22 mouse cellular contexts compared by ENCODE assay signal in the genomic region with DNA sequence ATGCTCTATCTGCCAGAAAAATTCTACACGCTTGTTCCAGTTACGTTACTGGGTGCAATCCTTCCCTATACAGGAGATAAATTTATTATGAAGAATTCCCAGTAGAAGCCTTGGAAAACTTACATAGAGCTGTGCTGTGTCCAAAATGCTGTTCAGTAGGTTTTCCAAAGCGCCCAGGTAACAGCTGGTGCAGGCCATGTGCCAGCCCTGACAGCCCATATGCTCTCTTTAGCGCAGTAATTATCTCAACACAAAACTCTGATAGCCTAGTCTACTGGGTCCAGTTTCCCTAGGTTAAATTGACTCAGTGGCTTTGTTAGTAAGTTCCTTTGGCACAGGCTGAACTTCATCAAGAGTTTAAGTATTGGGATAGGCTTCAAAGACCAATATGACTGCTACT.
A peak's percentile ranks its signal among the peaks of the same experiment; 100 is the strongest.
DNase-seq lines count a peak whose midpoint lies in the region; ATAC-seq and TF ChIP-seq lines count a peak whose summit lies in the region.
"Had no signal": no experiment of that assay in that cellular context is flagged by ENCODE, and none has a peak within 500 bp of the region (broad histone marks: within the 10 kb centered on the region; RNA-seq: fewer than 3 reads in every experiment).

No protein-coding gene starts in this region.

- no peaks in the 10 kb centered on the region for H3K9me3 ChIP-seq in forebrain, embryonic 16.5 days (ENCODE audit: control insufficient read depth, low read length)
- H3K9me3 ChIP-seq in forebrain, embryonic 10.5 days: no peaks in the 10 kb centered on the region
- H3K9me3 ChIP-seq in midbrain, postnatal 0 days (ENCODE audit: low read length): no peaks in the 10 kb centered on the region
- H3K9me3 ChIP-seq in midbrain, embryonic 14.5 days (ENCODE audit: control insufficient read depth, low read length): no peaks in the 10 kb centered on the region
- H3K9me3 ChIP-seq in heart, embryonic 10.5 days: no peaks in the 10 kb centered on the region
- H3K9me3 ChIP-seq: embryonic facial prominence, embryonic 10.5 days; heart, embryonic 13.5 days; limb, embryonic 10.5 days; midbrain, embryonic 13.5 days had no signal

- H3K27me3 ChIP-seq in forebrain, embryonic 16.5 days (replicated peaks; ENCODE audit: control insufficient read depth, insufficient read depth, low read length): no peaks in the 10 kb centered on the region
- H3K27me3 ChIP-seq in forebrain, embryonic 10.5 days (ENCODE audit: poor library complexity, severe bottlenecking): no peaks in the 10 kb centered on the region
- H3K27me3 ChIP-seq in midbrain, postnatal 0 days (ENCODE audit: insufficient read depth, low read length): no peaks in the 10 kb centered on the region
- no peaks in the 10 kb centered on the region for H3K27me3 ChIP-seq in midbrain, embryonic 14.5 days (ENCODE audit: control insufficient read depth, insufficient read depth, low read length)
- H3K27me3 ChIP-seq in heart, embryonic 10.5 days (ENCODE audit: insufficient read depth, poor library complexity, severe bottlenecking): no peaks in the 10 kb centered on the region
- H3K27me3 ChIP-seq: heart, embryonic 13.5 days; midbrain, embryonic 13.5 days had no signal

- H3K4me2 ChIP-seq in forebrain, embryonic 16.5 days (ENCODE audit: low read length): no peak overlapping the region
- no peak overlapping the region for H3K4me2 ChIP-seq in midbrain, postnatal 0 days (ENCODE audit: low read depth, low read length, poor library complexity, severe bottlenecking)
- H3K4me2 ChIP-seq in midbrain, embryonic 14.5 days (ENCODE audit: low read length): no peak overlapping the region
- H3K4me2 ChIP-seq: heart, embryonic 13.5 days; midbrain, embryonic 13.5 days had no signal

- TF ChIP-seq CTCF in midbrain, postnatal 0 days (IDR thresholded peaks at IDR 0.05): no peak

- H3K27ac ChIP-seq in forebrain, embryonic 16.5 days (ENCODE audit: low read length): no peak overlapping the region
- no peak overlapping the region for H3K27ac ChIP-seq in forebrain, embryonic 10.5 days
- no peak overlapping the region for H3K27ac ChIP-seq in midbrain, postnatal 0 days (ENCODE audit: low read depth, low read length)
- H3K27ac ChIP-seq in midbrain, embryonic 14.5 days (replicated peaks; ENCODE audit: low read depth, low read length): no peak overlapping the region
- no peak overlapping the region for H3K27ac ChIP-seq in heart, embryonic 10.5 days
- H3K27ac ChIP-seq: embryonic facial prominence, embryonic 10.5 days; heart, embryonic 13.5 days; layer of hippocampus, adult 2 months; left cerebral cortex, adult 2 months; limb, embryonic 10.5 days; midbrain, embryonic 13.5 days; stomach, postnatal 0 days had no signal

- no peaks in the 10 kb centered on the region for H3K36me3 ChIP-seq in forebrain, embryonic 16.5 days (ENCODE audit: control insufficient read depth, insufficient read depth)
- H3K36me3 ChIP-seq in forebrain, embryonic 10.5 days (replicated peaks): no peaks in the 10 kb centered on the region
- H3K36me3 ChIP-seq in midbrain, postnatal 0 days (ENCODE audit: insufficient read depth, low read length): no peaks in the 10 kb centered on the region
- no peaks in the 10 kb centered on the region for H3K36me3 ChIP-seq in midbrain, embryonic 14.5 days (ENCODE audit: control insufficient read depth, insufficient read depth, low read length)
- no peaks in the 10 kb centered on the region for H3K36me3 ChIP-seq in heart, embryonic 10.5 days
- H3K36me3 ChIP-seq: embryonic facial prominence, embryonic 10.5 days; heart, embryonic 13.5 days; limb, embryonic 10.5 days; midbrain, embryonic 13.5 days had no signal

- no peak for DNase-seq in forebrain, embryonic 10.5 days (ENCODE audit: extremely low spot score, low spot score)
- peak; percentile 58 for DNase-seq in midbrain, postnatal 0 days (ENCODE audit: low spot score)
- no peak for DNase-seq in midbrain, embryonic 14.5 days
- DNase-seq in cerebellum, postnatal 10 days: peak; percentile 81 to 89
- DNase-seq in heart, embryonic 10.5 days (ENCODE audit: low spot score): no peak
- DNase-seq in testis, postnatal 10 days (ENCODE audit: low spot score): no peak
- DNase-seq: adrenal gland, adult 2 months; gastrocnemius, postnatal 10 days; heart, adult 11 months; kidney, adult 8-10 months; kidney, postnatal 14 days; liver, postnatal 0 days; lung, postnatal 14 days had no signal

- peaks cover 14% of the 10 kb centered on the region for H3K4me1 ChIP-seq in forebrain, embryonic 16.5 days (replicated peaks; ENCODE audit: control insufficient read depth, insufficient read depth, low read length)
- peaks cover 29% of the 10 kb centered on the region for H3K4me1 ChIP-seq in forebrain, embryonic 10.5 days
- no peaks in the 10 kb centered on the region for H3K4me1 ChIP-seq in midbrain, postnatal 0 days (ENCODE audit: insufficient read depth, low read length)
- H3K4me1 ChIP-seq in midbrain, embryonic 14.5 days (ENCODE audit: control insufficient read depth, insufficient read depth, low read length): peaks cover 6% of the 10 kb centered on the region
- no peaks in the 10 kb centered on the region for H3K4me1 ChIP-seq in heart, embryonic 10.5 days
- H3K4me1 ChIP-seq: heart, embryonic 13.5 days; limb, embryonic 10.5 days had no signal

- H3K4me3 ChIP-seq in forebrain, embryonic 16.5 days (replicated peaks; ENCODE audit: low read length): no peak overlapping the region
- no peak overlapping the region for H3K4me3 ChIP-seq in forebrain, embryonic 10.5 days
- H3K4me3 ChIP-seq in midbrain, postnatal 0 days (ENCODE audit: low read depth, low read length): no peak overlapping the region
- H3K4me3 ChIP-seq in midbrain, embryonic 14.5 days (replicated peaks; ENCODE audit: low read depth, low read length): no peak overlapping the region
- H3K4me3 ChIP-seq in heart, embryonic 10.5 days: no peak overlapping the region
- H3K4me3 ChIP-seq: embryonic facial prominence, embryonic 10.5 days; heart, embryonic 13.5 days; layer of hippocampus, adult 2 months; left cerebral cortex, adult 2 months; limb, embryonic 10.5 days; midbrain, embryonic 13.5 days; myocyte had no signal

- ATAC-seq in forebrain, embryonic 16.5 days: peak; percentile 80
- no peak for ATAC-seq in midbrain, postnatal 0 days (ENCODE audit: low FRiP score)
- no peak for ATAC-seq in midbrain, embryonic 14.5 days (ENCODE audit: low FRiP score, low TSS enrichment)
- ATAC-seq: liver, postnatal 0 days; midbrain, embryonic 13.5 days had no signal

- no peak overlapping the region for H3K9ac ChIP-seq in forebrain, embryonic 16.5 days (replicated peaks; ENCODE audit: low read depth, low read length)
- no peak overlapping the region for H3K9ac ChIP-seq in midbrain, postnatal 0 days (replicated peaks; ENCODE audit: low read length, poor library complexity, severe bottlenecking)
- no peak overlapping the region for H3K9ac ChIP-seq in midbrain, embryonic 14.5 days (replicated peaks; ENCODE audit: low read length)
- H3K9ac ChIP-seq: heart, embryonic 13.5 days; liver, postnatal 0 days; midbrain, embryonic 13.5 days had no signal

- 48% methylated on average over 4 of the region's 4 CpGs for WGBS in forebrain, embryonic 16.5 days
- 92% methylated on average over 4 of the region's 4 CpGs for WGBS in forebrain, embryonic 10.5 days
- 84% methylated on average over 4 of the region's 4 CpGs for WGBS in midbrain, postnatal 0 days
- 81% methylated on average over 4 of the region's 4 CpGs for WGBS in midbrain, embryonic 14.5 days
- 80% methylated on average over 4 of the region's 4 CpGs for WGBS in heart, embryonic 10.5 days

Comparison
In these comparisons a context has a peak if more than half of its experiments do, and no peak if none do; other contexts are left out.
1. DNase-seq: peak in midbrain, postnatal 0 days (single experiment) and cerebellum, postnatal 10 days (2 of 2); none in forebrain, embryonic 10.5 days (single experiment), midbrain, embryonic 14.5 days (single experiment), heart, embryonic 10.5 days (single experiment) and testis, postnatal 10 days (single experiment).